Mouse (Mus musculus) midbrain, embryonic 10.5 days (tissue): ENCODE data around the gene Rasip1. TPM values are rescaled to one million over a fixed set of nuclear protein-coding genes. Genes with fewer than 3 reads are reported as not detected.

Source experiments
- DNase-seq: peaks from one replicate; pipeline ENCODE4 v3.0.0-alpha.2; 2017; ENCODE audit warnings: low spot score
- H3K27ac ChIP-seq: fragments of 300-500 bp; sonication (generic); replicated peaks from 2 replicates; pipeline ENCODE4 v1.5.1; 2016; ENCODE audit warnings: mild to moderate bottlenecking
- H3K27me3 ChIP-seq: fragments of 300-500 bp; sonication (generic); 2 replicates; pipeline ENCODE4 v1.6.1; 2016; ENCODE audit warnings: low read depth, mild to moderate bottlenecking; ENCODE audit not compliant: poor library complexity, severe bottlenecking
- H3K36me3 ChIP-seq: fragments of 300-500 bp; sonication (generic); 2 replicates; pipeline ENCODE4 v1.6.1; 2016; ENCODE audit warnings: mild to moderate bottlenecking, moderate library complexity
- H3K4me1 ChIP-seq: fragments of 300-500 bp; sonication (generic); 2 replicates; pipeline ENCODE4 v1.6.1; 2016
- H3K4me3 ChIP-seq: fragments of 300-500 bp; sonication (generic); 2 replicates; pipeline ENCODE4 v1.5.1; 2016; ENCODE audit warnings: mild to moderate bottlenecking, moderate library complexity
- H3K9me3 ChIP-seq: fragments of 300-500 bp; sonication (generic); replicated peaks from 2 replicates; pipeline ENCODE4 v1.6.1; 2016; ENCODE audit warnings: mild to moderate bottlenecking
- WGBS: fragments of 180-500 bp; shearing (Covaris S2); methylation state at CpG from one replicate; pipeline ENCODE4 v1.1.7; 2016; 5-methylcytosine and 5-hydroxymethylcytosine counted together
- polyA plus RNA-seq: library from polyadenylated mRNA; unstranded; fragments of >200 nt; fragmentation: Nextera tagmentation; extraction: Ambion mirVana; gene quantifications from 2 replicates; pipeline ENCODE4 v1.2.1, GENCODE M21; 2016

The Rasip1 gene
- 4.8 and 5.5 TPM in 2 replicates for polyA plus RNA-seq

DNA sequence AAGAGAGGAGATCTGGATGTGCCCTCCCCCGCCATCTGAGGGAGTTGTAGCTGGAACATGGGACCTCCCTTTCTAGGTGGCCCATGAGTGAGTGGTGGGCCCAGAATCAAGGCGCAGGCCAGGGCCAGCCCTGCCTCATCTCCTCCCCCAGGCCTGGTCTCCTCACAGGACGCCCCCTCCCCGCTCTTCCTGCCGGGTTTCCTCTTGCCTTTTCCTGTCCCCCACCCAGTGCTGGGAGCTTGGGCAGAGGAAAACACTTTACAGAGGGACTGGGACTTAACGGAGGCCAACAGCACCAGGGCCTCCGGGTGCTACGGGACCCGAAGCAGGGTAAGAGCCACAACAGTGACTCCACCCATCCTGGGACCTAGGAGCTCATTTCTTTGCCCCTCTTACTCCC lies at the start of gene Rasip1:
Rasip1 (plus strand) TSS at position 228 of the 400 bp plus-strand sequence.
- peaks cover 76% of the 10 kb centered on the region for H3K27me3 ChIP-seq

GRCm38 (mm10) chr7:45585923-45586322 lies 41.4 kb upstream of the Rasip1 start:
- 90% methylated on average over 6 of the region's 6 CpGs for WGBS

More for the DNA sequence above, at the start of gene Rasip1:
- Histone ChIP-seq H3K36me3 (no peaks in the 10 kb centered on the region), H3K9me3 (no peaks in the 10 kb centered on the region), H3K4me1 (peaks cover 12% of the 10 kb centered on the region), H3K27ac (peak within 1 kb of the TSS; percentile 85), H3K4me3 (peak within 1 kb of the TSS; percentile 63)
- no peak for DNase-seq
- WGBS = 83% methylated on average over 9 of the region's 9 CpGs

DNA sequence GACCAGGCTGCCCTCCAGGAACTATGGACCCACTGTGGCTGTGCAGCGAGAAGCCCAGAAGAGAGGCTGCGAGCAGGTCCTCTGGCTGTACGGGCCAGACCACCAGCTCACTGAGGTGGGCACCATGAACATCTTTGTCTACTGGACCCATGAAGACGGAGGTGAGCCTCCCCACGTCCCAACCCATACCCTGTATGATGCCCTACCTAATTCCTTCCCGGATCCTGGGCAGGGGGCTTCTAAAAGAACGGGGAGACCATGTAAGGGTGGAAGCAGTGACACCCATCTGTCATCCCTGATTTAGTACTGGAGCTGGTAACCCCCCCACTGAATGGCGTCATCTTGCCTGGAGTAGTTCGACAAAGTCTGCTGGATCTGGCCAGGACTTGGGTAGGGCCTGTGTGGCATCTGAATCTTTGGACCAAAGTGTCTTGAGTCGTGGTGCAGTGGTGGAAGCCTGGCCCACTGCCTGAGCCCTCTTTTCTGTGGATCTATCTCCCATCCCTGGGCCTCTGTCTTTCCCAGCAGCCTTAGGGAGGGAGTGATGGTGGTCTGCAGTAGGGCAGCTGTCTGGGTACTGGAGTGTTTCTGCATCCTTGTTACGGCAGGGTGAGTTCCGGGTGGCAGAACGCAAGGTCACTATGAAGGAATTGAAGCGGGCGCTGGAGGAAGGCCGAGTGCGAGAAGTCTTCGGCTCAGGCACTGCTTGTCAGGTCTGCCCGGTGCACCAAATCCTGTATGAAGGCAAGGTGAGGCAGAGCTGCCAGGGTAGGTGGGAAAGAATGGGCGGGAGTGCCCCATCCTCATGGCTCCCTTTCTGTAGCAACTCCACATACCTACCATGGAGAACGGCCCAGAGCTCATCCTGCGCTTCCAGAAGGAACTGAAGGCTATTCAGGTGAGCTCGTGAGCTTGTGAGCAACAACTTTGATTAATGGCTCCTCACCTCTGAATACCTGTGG lies 39.4 kb upstream of the Rasip1 start:
- no peak overlapping the region; the same call in 1 of the 2 replicates for H3K27ac ChIP-seq
- 92% methylated on average over 23 of the region's 23 CpGs for WGBS
- no peaks in the 10 kb centered on the region for H3K9me3 ChIP-seq
- H3K4me1 ChIP-seq = peaks cover 12% of the 10 kb centered on the region
- DNase-seq = no peak
- H3K27me3 ChIP-seq = no peaks in the 10 kb centered on the region
- H3K4me3 ChIP-seq = no peak overlapping the region
- H3K36me3 ChIP-seq = peaks cover 28% of the 10 kb centered on the region

More at GRCm38 (mm10) chr7:45585923-45586322, 41.4 kb upstream of the Rasip1 start:
- Histone ChIP-seq H3K27ac (no peak overlapping the region), H3K4me1 (peaks cover 12% of the 10 kb centered on the region), H3K27me3 (no peaks in the 10 kb centered on the region), H3K9me3 (no peaks in the 10 kb centered on the region), H3K4me3 (no peak overlapping the region), H3K36me3 (peaks cover 29% of the 10 kb centered on the region)
- DNase-seq = no peak

- 8% methylated on average over 19 of the region's 19 CpGs for WGBS
Measured at GRCm38 (mm10) chr7:45589173-45589572, 38.1 kb upstream of the Rasip1 start.

GRCm38 (mm10) chr7:45589898-45590297 lies 37.4 kb upstream of the Rasip1 start:
- DNase-seq = no peak
- Histone ChIP-seq H3K27me3 (no peaks in the 10 kb centered on the region), H3K36me3 (peaks cover 21% of the 10 kb centered on the region), H3K9me3 (no peaks in the 10 kb centered on the region), H3K27ac (peak overlapping the region; percentile 67), H3K4me3 (0 out of 2 replicates have a peak overlapping the region, but pooled peaks have one; percentile 45), H3K4me1 (peaks cover 12% of the 10 kb centered on the region)
- 95% methylated on average over 5 of the region's 5 CpGs for WGBS

More at GRCm38 (mm10) chr7:45589173-45589572, 38.1 kb upstream of the Rasip1 start:
- peaks cover 12% of the 10 kb centered on the region for H3K4me1 ChIP-seq
- H3K27me3 ChIP-seq = no peaks in the 10 kb centered on the region
- H3K27ac ChIP-seq = peak overlapping the region; percentile 67
- peaks cover 26% of the 10 kb centered on the region for H3K36me3 ChIP-seq
- peak overlapping the region; percentile 45 for H3K4me3 ChIP-seq
- DNase-seq = peak; percentile 91
- H3K9me3 ChIP-seq = no peaks in the 10 kb centered on the region

DNA sequence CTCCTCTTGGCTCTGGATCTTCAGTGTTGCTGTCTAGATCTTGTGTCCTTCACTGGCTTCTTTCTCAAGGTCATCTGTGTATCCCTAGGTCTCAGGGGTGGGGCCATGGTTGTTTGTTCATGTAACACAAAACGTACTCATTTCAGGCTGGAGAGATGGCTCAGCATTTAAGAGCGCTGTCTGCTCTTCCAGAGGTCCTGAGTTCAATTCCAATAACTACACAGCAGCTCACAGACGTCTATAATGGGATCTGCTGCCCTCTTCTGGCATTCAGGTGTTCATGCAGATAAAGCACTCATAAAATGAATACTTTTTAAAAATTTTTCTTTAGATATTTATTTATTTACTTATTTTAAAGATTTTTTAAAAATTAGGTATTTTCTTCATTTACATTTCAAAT lies 36.4 kb upstream of the Rasip1 start:
- H3K27me3 ChIP-seq = no peaks in the 10 kb centered on the region
- no peaks in the 10 kb centered on the region for H3K9me3 ChIP-seq
- H3K4me1 ChIP-seq = peaks cover 12% of the 10 kb centered on the region
- H3K4me3 ChIP-seq = no peak overlapping the region
- no peak for DNase-seq
- WGBS = 64% methylated on average over 3 of the region's 3 CpGs
- no peak overlapping the region for H3K27ac ChIP-seq
- peaks cover 11% of the 10 kb centered on the region for H3K36me3 ChIP-seq

DNA sequence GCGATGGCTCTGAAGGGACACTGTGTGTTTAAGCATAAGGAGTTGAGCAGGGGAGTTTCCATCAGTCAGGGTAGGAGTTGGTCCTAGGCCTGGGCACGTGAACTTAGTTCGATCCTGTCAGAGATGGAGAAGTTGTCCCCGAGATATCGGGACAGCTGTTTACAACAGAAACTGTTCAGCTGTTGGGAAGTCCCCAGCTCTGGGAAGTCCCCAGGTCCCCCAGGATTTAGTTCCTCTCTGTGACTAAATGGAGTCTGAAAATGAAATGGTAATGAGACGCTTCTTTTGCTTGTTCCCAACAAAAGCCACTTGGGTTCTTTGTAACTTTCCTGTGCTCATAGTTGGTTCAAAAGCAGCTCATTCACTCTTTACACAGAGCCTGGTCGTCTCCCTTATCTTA lies 35.4 kb upstream of the Rasip1 start:
- no peak for DNase-seq
- Histone ChIP-seq H3K9me3 (no peaks in the 10 kb centered on the region), H3K27ac (no peak overlapping the region), H3K36me3 (peaks cover 6% of the 10 kb centered on the region; the same call in 1 of the 2 replicates), H3K27me3 (no peaks in the 10 kb centered on the region), H3K4me1 (peaks cover 12% of the 10 kb centered on the region), H3K4me3 (no peak overlapping the region)
- 87% methylated on average over 7 of the region's 7 CpGs for WGBS

DNA sequence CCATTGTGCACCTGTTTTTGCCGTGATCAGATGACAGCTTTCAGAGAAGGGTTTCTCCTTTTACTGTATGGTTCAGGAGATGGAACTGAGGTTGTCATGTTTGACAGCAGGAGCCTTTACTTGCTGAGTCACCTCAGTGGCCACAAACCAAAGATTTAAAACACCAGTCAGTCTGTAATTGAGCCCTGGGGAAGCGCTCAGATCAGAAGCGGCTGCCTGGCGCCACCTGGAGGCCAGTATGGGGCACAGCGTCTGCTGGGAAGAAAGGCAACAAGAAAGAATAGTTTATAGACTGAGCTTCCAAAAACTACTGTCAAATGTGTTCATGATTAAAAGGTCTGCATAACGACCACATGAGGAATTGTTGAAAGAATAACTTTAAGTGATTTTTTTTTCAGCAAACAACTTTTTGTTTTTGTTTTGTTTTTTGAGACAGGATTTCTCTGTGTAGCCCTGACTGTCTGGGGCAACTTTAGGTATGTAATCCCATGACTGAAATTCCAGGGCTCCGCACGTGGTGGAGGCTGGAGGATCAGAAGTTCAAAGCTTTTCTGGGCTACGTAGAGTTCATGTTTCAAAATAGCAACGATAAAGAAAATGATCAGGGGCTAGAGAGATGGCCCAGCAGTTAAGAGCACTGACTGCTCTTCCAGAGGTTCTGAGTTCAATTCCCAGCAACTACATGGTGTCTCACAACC lies 34.0 kb upstream of the Rasip1 start:
- H3K27me3 ChIP-seq = no peaks in the 10 kb centered on the region
- 26% methylated on average over 10 of the region's 10 CpGs for WGBS
- H3K4me1 ChIP-seq = peaks cover 12% of the 10 kb centered on the region
- peak; percentile 65 for DNase-seq
- no peaks in the 10 kb centered on the region for H3K36me3 ChIP-seq
- no peaks in the 10 kb centered on the region for H3K9me3 ChIP-seq
- H3K27ac ChIP-seq = no peak overlapping the region
- no peak overlapping the region for H3K4me3 ChIP-seq

DNA sequence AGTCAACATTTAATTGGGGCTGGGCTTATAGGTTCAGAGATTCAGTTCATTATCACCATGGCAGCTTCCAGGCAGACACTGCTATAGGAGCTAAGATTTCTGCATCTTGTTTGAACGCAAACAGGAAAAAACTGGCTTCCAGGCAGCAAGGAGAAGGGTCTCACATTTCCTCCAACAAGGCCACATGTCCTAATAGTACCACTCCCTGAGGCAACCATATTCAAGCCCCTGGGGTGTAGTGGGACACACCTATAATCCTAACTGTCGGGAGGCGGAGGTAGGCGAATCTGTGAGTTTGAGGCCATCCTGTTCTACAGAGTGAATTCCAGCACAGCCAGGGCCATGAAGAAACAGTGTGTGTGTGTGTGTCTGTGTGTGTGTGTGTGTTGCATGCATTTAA lies 32.1 kb upstream of the Rasip1 start:
- 85% methylated on average over 4 of the region's 4 CpGs for WGBS
- H3K9me3 ChIP-seq = no peaks in the 10 kb centered on the region
- no peaks in the 10 kb centered on the region for H3K36me3 ChIP-seq
- H3K4me1 ChIP-seq = peaks cover 7% of the 10 kb centered on the region
- no peak for DNase-seq
- no peak overlapping the region for H3K27ac ChIP-seq
- H3K27me3 ChIP-seq = no peaks in the 10 kb centered on the region
- no peak overlapping the region for H3K4me3 ChIP-seq

GRCm38 (mm10) chr7:45596107-45596506 lies 31.2 kb upstream of the Rasip1 start:
- Histone ChIP-seq H3K4me1 (peaks cover 7% of the 10 kb centered on the region), H3K27ac (no peak overlapping the region), H3K27me3 (no peaks in the 10 kb centered on the region), H3K9me3 (no peaks in the 10 kb centered on the region), H3K36me3 (no peaks in the 10 kb centered on the region), H3K4me3 (no peak overlapping the region)
- DNase-seq = no peak
- WGBS = 70% methylated on average over 1 of the region's 1 CpGs

DNA sequence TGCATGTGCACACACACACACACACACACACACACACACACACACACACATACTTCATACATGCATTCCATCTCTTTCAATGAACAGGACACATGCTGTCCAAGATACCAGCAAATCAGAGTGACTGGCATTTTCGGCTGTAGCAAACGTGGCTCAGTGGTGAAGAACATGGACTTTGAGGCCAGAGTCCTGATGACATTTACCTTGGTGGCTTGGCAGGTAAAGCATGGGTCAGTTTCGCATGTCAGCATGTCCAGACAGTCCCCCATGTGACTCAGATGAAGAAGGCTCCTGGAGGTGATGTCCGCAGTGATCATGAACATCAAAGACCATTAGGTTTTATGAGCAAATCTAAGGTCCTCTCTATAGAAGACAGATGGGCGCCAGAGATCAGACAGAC lies 30.3 kb upstream of the Rasip1 start:
- H3K27me3 ChIP-seq = no peaks in the 10 kb centered on the region
- H3K27ac ChIP-seq = no peak overlapping the region
- H3K4me1 ChIP-seq = peaks cover 14% of the 10 kb centered on the region
- whole genome bisulfite sequencing = 89% methylated on average over 5 of the region's 5 CpGs
- no peak for DNase-seq
- H3K9me3 ChIP-seq = no peaks in the 10 kb centered on the region
- no peak overlapping the region for H3K4me3 ChIP-seq
- H3K36me3 ChIP-seq = no peaks in the 10 kb centered on the region

GRCm38 (mm10) chr7:45597527-45597926 lies 29.8 kb upstream of the Rasip1 start:
- no peak for DNase-seq
- Histone ChIP-seq H3K27me3 (no peaks in the 10 kb centered on the region), H3K4me1 (peaks cover 15% of the 10 kb centered on the region), H3K9me3 (no peaks in the 10 kb centered on the region), H3K36me3 (no peaks in the 10 kb centered on the region), H3K27ac (no peak overlapping the region), H3K4me3 (no peak overlapping the region)
- WGBS = 93% methylated on average over 6 of the region's 6 CpGs
